Mouse (Mus musculus) MEL-GATA-1-ER (cell line): ENCODE results near the gene Dhx58.

Experiments used
- DNase-seq: peaks from one replicate; pipeline ENCODE4 v3.0.0-alpha.2; 2012; ENCODE audit warnings: low read depth; ENCODE audit errors: extremely low read depth

Gene Dhx58

DNA sequence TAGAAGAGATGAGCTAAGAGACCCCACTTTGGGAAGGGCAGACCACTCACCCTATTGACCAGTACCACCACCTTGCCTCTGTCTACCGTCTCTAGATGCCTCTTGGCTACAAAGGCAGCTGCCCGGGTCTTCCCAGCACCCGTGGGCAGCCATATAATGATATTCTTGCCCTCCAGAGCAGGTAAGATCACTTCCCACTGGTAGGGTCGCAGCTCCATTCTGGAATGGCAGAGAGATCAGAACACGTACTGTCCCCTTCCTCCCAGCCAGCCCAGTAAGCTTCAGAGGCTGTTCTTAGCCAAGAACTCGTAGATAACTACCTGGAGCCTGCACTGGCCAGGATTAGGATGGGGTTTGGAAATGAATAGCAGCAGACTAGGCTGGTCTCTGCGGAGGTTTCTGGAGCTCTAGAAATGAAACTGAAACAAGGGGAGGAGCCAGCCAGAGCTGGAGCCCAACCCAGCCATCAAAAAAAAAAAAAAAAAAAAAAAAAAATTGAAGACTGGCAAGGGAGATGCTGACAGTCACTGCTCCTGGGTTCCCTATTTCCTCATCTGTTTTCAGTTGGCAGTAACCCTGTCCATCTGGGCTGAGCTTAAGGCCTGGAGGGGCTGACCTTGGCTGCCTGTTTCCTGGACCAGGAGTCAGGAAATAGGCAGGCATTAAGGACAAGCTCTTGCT lies at the start of gene Dhx58:
Dhx58 (minus strand) TSS at position 421 of the 681 bp plus-strand sequence.
- no peak for DNase-seq

DNA sequence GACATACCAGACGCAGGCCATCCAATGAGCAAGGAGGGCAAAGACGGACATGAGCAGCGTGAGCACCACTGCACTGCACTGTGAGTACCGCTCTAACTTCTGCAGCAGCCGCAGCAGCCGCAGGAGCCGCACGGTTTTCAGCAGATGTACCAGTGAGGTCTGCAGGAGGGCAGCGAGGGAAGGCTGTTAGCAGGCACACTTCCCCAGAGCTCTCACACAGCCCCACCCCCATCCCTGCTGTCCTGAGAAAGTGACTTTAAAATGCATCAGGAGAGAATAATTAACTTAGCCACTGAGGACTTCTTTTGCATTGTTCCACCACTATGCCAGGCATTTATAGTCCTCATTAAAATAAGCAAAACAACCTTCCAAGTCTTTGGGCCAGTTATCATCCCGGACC lies 48.2 kb upstream of the Dhx58 start:
- DNase-seq, result no peak

DNA sequence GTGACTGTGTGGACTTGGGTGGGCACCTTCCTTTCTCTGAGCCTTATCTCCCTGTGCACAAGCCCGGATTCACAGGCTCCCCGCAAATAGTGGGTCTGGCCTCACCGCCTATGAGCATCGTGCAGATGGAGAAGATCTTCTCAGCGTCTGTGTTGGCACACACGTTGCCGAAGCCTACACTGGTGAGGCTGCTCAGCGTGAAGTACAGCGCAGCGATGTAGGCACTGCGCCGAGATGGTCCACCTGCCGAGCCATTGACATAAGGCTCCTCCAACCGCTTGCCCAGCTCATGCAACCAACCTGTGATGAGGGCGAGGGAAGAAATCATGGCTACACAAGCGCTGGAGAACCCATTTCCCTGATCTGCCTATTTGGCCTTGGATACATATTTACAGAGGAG lies 46.1 kb upstream of the Dhx58 start:
- DNase-seq, result no peak

DNA sequence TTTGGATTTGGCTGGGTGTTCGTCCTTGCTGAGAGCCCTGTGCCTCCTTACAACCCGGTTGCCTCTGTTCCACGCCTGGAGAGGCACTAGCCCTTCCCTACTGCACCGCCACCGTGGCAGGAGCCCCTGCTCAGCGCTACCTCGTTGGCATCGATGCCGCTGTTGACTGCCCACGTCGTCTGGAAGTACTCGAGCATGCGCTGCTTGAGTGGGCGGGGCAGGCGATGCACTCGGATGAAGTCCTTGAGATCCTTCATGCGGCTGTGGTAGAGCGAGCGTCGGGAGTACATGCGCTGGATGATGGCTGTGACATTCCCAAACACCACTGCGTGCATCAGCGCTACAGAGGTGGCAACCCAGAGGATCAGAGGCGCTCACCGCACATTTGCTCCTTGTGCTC lies 45.4 kb upstream of the Dhx58 start:
- no peak for DNase-seq

DNA sequence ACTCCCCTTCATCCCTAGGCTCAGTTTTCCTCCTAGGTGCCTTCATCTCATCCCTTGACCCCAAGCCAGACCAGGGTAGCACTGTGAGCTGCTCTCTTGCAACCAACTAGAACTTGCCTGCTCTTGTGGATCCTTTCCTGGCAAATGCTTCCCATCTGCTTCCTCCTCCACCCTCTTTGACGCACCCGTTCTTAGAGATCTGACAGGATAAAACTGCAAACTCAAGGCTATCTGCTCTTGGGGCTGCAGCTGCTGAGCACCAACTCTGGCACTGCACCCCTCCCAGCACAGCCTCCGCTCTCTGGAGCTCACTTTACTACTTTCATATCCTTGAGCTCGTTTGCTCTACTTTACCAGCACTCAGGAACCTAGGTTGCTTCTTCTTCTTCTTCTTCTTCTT lies 44.5 kb upstream of the Dhx58 start:
- DNase-seq, result no peak

DNA sequence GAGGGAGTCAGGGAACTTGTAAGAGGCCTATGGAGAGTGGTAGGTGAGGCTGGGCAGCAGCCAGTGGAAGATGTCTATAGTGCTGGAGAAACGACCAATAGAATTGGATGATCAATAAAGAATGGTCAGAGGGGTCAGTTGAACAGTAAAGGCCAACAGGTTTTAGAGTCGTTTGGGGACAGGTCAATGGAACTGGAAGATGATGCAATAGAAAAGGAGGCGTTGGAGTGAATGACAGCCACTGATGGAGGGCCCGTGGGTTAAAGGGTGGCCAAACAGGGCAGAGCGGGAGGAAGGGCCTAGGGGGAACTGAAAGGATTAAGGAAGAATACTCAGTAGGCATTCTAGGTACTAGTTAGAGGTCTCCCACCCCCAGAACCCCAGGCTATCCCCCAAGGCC lies 43.0 kb upstream of the Dhx58 start:
- DNase-seq, result no peak

DNA sequence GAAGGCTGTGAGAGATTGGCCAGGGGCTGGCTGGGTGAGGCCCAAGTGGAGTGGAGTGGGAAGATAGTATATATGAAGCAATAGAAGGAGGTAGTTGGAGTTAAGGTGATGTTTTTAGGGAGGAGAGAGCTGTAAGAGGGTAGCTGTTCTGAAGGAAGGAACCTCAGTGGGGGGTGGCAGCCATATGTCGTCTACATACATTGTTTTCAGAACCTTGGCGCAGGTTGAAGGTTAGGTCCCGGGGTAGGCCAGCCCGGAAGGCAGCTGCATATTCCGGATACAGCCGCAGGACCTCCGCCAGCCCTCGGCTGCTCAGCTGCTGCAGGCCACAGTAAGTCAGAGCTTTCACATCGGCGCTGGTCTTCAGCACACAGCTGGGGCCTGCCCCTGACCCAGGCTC lies 42.5 kb upstream of the Dhx58 start:
- DNase-seq, result no peak

DNA sequence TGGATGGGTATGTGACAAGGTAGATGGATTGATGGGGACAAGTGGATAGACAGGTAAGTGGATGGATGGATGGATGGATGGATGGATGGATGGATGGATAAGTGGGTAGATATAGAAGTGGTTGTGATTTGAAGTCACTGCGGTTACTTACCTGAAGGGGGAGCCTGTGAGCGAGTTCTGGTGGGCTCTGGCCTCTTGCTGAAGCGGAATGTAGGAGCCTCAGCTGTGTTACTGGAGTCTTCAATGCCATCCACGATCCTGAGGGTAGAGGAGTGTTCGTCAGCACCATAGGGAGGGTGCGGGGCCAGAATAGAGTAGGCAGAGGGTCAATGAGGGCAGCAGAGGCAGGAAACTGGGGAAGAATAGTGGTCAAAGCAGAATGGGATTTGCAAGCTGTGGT lies 41.0 kb upstream of the Dhx58 start:
- no peak for DNase-seq

DNA sequence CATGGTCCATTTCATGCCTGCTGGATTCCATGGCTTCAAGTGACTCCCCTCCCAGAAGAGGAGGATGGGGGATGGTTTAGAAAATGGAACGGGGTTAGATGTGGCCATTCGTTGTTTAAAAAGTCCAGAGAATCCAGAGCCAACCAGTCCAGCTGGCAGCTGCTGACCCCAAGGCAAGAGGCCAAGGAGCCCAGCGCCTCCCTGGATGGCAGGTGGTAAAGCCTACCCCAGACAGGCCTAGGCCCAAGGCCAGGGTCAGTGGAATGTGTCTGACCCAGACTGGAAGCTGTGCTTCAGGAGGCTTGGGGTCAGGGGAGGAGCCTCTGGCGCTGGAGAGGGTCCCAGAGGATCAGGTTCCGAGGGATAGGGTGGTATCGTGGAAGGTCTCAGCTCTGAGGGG lies 37.3 kb upstream of the Dhx58 start:
- DNase-seq, result no peak

DNA sequence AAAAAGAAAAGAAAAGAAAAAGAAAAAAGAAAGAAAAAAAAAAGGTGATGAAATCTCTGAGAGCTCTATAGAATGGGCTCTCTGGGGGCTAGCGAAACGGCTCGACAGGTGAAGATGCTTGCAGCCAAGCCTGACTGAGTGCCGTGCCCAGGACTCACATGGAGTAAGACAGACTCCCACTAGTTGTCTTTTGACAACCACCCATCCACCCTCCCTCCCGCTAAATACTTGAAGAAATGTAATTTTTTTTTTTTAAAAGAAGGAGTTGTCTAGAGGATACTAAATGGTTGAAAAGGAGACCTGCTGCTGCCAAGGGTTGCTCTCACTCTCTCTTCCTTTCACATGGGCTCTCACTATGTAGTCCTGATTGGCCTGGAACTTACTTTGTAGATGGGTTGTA lies 34.7 kb upstream of the Dhx58 start:
- DNase-seq, result no peak

DNA sequence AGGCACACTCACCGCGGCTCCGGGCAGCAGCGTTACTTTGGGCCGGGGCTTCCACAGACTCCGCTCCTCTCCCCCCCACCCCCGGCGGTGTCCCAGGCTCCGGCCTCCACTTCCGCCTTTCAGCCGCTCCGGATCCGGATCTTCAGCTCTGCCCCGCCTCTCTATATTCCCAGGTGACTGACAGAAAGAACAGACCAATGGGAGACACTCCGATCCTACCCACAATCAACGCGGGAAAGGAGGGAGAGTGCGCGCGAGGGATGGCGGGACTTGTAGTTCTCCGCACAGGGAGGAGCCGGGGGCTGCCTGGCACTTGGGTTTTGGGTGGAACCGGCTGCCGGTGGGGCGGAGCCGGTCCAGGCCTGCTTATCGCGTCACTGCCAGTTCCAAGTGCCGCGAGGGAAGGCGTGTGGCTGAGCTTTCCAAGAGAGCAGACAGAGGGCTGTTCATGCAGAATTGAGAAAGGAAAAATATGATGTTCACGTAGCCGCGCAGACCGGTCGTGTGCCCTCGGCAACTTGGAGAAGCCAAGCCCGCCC lies 34.1 kb upstream of the Dhx58 start, which contains the start of gene Rab5c:
Rab5c (minus strand) TSS at position 150 of the 539 bp plus-strand sequence.
- DNase-seq, result peak; percentile 99

DNA sequence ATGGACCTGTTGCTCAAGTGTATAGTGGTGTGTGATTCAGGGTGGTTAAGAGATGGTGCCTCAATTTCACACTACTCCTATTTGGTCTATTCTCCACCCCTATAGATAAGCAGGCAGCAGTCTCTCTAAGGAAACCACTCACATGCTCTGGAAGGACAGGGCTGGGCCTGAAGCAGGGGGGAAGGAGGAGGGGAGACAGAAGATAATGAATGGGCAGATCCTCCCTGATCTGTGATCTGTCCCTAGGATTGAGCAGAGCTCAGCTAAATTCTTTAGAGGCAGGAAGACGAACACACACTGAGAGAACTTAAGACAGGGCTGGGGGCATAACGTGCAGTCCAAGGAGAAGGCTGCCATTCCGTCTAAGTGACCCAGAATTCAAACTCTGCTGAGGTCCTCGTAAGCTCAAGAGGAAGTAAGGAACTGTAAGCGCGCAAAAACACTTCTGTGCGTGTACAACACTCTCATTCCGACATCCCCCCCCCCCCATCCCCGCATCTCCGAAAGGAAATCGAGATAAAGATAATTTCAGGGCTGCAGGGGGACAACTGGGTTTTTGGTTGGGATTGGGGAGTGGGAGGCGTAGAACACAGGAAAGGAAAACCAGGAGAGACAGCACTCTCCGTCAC lies 33.1 kb upstream of the Dhx58 start:
- DNase-seq, result peak; percentile 93

DNA sequence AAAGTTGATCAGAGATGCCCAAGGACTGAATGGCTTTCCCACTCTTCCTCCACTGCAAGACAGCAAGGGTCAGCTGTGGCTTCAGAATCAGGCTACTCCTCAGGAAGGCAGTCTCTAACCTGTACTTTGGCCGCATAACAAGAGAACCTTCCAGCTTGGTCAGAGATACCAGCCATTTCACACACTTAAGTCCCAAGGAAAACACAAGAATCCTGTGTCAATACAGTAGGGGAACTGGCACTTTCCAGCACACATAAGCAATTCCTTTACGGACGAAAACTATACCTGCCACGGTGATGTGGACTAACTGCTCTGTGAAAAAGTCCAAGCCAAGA lies 32.6 kb upstream of the Dhx58 start:
- DNase-seq, result no peak

DNA sequence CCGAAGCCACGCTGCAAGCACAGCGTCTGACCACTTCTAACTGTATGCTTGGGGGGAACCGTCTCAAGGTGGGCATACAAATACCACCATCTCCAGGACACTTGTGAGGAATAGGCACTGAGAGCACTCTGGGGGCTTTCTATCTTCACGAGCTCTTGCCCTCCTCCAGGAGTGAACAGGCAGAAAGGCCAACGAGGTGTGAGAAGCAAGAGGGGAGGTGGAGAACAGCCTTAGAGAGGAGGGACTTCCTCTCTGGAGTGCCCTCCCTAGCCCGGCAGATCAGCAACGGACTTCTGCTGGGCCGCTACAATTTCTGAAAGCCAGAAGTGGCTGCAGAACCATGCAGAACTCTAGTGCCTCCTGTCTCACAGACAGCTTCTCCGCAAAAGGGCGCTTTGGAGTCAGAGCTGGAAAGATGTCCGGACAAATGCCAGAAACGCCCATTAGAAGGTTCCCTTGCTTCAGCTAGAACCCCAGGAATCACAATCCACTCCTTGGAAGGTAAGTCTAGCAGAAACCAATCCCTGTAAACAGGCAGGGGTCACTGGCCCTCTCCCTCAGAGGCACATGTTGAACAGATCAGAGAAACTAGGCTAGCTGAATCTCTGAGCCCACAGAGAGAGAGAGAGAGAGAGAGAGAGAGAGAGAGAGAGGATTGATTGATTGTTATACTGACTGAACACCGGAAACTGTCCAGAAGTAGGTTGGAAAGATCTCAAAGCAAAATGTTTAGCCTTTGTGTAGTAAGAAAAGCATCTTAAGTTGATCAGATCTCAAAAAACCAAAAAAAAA lies 32.1 kb upstream of the Dhx58 start:
- peak; percentile 46 for DNase-seq

DNA sequence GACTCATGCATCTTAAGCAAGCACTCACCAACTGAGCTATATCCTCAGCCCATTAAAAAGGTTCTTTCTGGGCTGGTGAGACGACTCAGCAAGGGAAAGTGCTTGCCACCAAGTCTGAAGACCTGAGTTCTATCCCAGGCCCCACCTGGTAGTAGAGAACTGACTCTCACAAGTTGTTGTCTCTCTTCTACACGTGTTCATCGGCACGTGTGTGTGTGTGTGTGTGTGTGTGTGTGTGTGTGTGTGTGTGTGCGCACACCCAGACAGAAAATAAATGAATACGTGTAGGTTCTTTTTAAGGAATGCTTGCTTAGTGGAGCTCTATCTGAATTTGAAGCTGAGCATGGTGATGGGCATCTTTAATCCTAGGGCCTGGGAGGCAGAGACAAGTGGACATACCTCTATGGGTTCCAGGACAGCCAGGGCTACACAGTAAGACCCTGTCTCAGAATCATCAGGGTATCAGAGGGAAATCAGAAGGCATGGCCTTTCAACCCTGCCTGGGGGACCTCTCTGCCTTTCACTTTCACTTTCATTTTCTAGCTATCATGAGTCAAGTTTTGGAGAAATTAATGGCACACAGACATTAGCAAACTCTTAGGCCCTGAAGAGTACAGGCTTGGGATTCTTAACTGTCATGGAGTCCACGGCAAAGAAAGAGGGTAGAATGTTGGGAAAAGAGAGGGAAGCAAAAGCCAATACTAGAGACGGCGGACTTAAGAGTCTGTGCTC lies 31.2 kb upstream of the Dhx58 start:
- DNase-seq, result no peak

DNA sequence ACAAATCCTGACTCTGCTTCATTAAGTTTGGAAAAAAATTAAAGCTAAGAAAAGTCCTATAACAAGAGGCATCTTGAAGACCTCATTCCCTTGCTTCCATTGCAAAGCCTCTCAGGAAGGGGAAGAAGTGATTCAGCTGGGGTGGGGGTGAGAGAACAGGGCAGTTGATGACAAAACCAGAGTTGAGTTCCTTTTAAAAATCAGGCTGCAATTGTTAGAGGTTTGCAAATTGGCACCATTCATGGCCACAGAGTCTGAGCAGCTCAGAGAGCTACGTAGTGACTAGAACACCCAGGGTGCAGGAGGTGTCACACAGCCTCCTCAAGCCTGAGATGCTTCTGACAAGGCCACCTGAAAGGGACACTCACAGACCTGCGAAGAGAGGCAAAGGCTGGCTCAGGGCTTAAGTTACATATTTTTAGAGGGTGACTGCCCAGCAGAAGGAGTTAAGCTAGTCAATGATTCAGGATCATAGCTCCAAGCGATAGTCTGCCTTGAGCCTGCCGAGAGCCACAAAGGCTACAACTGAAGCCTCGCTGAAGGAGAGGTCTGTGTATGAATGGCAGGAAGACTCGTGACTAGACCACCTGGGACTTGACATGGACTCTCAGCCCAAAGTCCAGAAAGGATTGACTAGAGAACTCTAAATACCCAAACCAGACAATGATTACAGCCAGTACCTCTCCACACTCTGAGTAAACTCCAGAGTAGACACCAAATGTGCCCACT lies 26.6 kb upstream of the Dhx58 start:
- no peak for DNase-seq

DNA sequence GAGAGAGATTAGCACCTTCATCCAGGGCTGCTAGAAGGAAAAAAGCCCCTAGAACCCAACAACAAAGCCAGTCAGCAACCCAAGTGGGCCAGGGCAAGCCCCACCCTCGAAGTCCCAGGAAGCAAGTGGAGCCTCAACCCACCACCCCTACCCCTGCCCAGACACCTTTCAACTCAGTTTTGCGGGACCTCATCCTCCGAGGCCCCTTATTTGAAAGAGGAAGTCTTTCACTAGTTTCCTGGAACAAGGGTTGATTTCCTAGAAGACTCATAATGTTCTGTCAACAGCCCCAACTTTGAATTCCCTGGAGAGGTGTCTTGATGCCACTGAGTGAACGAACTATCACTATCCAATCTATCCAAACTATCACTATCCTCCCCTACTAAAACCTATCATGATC lies 25.9 kb upstream of the Dhx58 start:
- DNase-seq, result peak; percentile 80

DNA sequence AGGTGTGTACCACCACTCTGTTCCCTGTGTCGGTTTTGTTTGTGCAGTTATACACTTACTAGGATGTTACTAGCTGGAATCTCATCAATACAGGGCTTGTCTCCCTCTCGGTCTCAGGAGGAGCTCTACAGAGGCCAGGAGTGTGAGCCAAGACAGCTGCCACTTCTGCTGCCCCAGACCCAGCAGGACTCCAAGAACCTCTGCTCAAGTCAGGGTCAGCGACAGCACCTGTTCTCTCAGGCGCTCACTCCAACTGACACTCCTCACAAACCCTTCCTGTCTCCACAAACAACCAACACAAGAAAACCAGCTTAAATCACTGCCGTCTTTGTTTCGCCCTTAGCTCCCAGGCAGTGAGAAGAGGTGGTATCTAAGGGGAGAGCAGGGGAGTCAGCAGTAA lies 24.5 kb upstream of the Dhx58 start:
- DNase-seq, result no peak

DNA sequence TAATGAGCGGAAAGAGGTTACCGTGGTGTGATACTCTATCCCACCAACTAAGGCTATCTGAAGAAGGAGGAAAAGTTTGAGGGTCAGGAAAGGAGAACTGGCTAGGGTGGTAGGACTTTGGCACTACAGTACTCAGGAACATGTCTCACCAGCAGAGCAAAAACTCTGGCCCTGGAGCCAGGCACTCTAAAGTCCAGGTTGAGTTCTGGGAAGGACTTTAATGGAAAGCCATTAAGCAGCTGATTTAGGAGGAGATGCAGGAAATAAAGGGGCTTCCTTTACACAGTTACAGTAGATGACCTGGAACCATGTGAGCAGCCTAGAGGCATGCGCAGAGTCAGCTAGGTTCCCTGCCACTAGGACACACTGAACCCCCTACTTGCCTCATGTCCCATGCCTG lies 23.1 kb upstream of the Dhx58 start:
- DNase-seq, result no peak

DNA sequence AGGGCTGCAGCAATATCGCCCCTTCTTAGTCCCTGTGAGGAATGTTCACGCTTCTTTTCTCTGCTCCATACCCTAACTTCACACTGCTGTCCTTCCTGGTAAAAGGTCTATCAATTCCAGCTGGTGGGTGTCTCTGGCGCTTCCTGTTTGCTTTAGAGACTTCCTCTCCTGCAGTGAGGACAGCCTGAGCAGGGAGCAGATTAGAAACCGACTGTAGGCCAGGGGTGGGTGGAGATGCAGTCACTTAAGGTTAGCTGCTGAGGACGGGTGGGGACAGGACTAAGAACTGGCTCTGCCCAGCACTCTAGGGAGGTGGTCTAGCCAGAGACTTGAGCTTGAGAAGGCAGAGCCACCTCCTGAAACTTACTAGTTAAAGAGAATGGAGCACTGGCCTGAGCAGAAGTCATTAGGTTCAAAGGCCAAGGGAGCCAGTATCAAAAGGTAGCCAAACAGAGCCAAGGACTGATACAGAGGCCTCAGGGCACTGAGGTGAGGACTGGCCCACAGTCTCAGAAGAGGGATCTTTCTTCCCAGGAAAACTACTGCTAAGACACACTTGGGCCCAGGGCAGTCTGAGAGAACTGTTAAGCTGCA lies 20.9 kb upstream of the Dhx58 start:
- DNase-seq, result peak; percentile 69
